Mouse (Mus musculus): ENCODE measurements at regions not wholly inside any gene's neighbourhood (a gene's known extent, or its start where the extent isn't known, plus 50 kb on each side); places are given as distances from the start of the nearest gene placed in this dataset.
"Not testable (repeated sequence)": the region's sequence is repeated elsewhere in the genome, so short reads cannot be mapped to it uniquely, and the experiment has no call there.

GRCm38 (mm10) chr16:3121216-3121615, 469.6 kb upstream of the Olfr161 start:
- not testable (repeated sequence) for TF ChIP-seq CTCF, EP300 (IDR thresholded peaks at IDR 0.05; ENCODE audit: low read depth)
